Mouse (Mus musculus) intestine, postnatal 0 days (tissue): Measurements from ENCODE around the gene Crybb2. TPM values are rescaled to one million over a fixed set of nuclear protein-coding genes. Genes with fewer than 3 reads are reported as not detected.

Experiments
- ATAC-seq: fragments of 200-750 bp; cut with Nextera tagmentation; 2 replicates; pipeline ENCODE4 v1.8.0; 2017; ENCODE audit warnings: mild to moderate bottlenecking, moderate TSS enrichment, moderate library complexity
- H3K27ac ChIP-seq: fragments of 300-500 bp; sonication (generic); 2 replicates; pipeline ENCODE4 v1.5.1; 2014; ENCODE audit warnings: mild to moderate bottlenecking, low read depth, low read length, moderate library complexity
- H3K27me3 ChIP-seq: fragments of 300-500 bp; sonication (generic); replicated peaks from 2 replicates; pipeline ENCODE4 v1.6.1; 2014; ENCODE audit warnings: low read length, mixed read lengths; ENCODE audit not compliant: control insufficient read depth, insufficient read depth
- H3K36me3 ChIP-seq: fragments of 300-500 bp; sonication (generic); 2 replicates; pipeline ENCODE4 v1.6.1; 2014; ENCODE audit warnings: mild to moderate bottlenecking, moderate library complexity; ENCODE audit not compliant: control insufficient read depth, insufficient read depth
- H3K4me1 ChIP-seq: fragments of 300-500 bp; sonication (generic); replicated peaks from 2 replicates; pipeline ENCODE4 v1.6.1; 2014; ENCODE audit warnings: antibody characterized with exemption, low read length, mixed read lengths; ENCODE audit not compliant: control insufficient read depth, insufficient read depth
- H3K4me2 ChIP-seq: fragments of 300-500 bp; sonication (generic); replicated peaks from 2 replicates; pipeline ENCODE4 v1.6.1; 2014; ENCODE audit warnings: low read depth, mild to moderate bottlenecking, moderate library complexity
- H3K4me3 ChIP-seq: fragments of 300-500 bp; sonication (generic); 2 replicates; pipeline ENCODE4 v1.5.1; 2014; ENCODE audit warnings: low read depth, low read length
- H3K9ac ChIP-seq: fragments of 300-500 bp; sonication (generic); 2 replicates; pipeline ENCODE4 v1.6.1; 2014; ENCODE audit warnings: mild to moderate bottlenecking, low read depth, low read length
- H3K9me3 ChIP-seq: fragments of 300-500 bp; sonication (generic); 2 replicates; pipeline ENCODE4 v1.6.1; 2016; ENCODE audit warnings: mixed run types; ENCODE audit not compliant: control insufficient read depth
- CTCF ChIP-seq: sonication (generic); IDR thresholded peaks from 2 replicates; pipeline ENCODE4 v1.5.1; 2016; ENCODE audit warnings: low read depth, mild to moderate bottlenecking, control low read depth, antibody characterized with exemption, moderate library complexity
- WGBS: fragments of 180-500 bp; shearing (Covaris S2); extraction: QIAGEN DNeasy Blood & Tissue Kit; methylation state at CpG from one replicate; pipeline ENCODE4 v1.1.7; 2014; 5-methylcytosine and 5-hydroxymethylcytosine counted together
- polyA plus RNA-seq: library from polyadenylated mRNA; unstranded; fragments of >200 nt; fragmentation: Nextera tagmentation; extraction: Ambion mirVana; gene quantifications from 2 replicates; pipeline ENCODE4 v1.2.1, GENCODE M21; 2015

Crybb2 gene
- polyA plus RNA-seq, 1 experiment from 2014 or later: not detected

GRCm38 (mm10) chr5:113086439-113086838 lies 16.5 kb upstream of the Crybb2 start:
- H3K27ac ChIP-seq: no peak overlapping the region

DNA sequence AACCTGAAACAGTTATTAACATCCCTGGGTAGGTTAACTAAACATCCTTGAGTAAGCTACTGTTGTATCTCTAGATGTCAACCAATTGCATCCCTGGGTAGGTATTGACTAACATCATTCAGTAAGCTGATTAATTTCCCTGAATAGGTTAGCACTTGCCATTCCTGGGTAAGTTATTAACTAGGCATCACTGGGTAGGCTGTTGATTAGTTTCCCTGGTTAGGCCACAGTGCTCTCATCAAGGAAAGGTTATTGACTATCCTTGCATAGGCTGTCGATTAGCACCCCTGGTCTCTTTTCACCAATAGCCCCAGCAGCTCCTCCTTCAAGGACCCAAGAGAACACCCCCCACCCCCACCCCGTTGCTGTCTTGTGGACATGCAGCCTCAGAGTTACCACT lies 16.0 kb upstream of the Crybb2 start:
- no peaks in the 10 kb centered on the region for H3K27me3 ChIP-seq
- H3K27ac ChIP-seq: no peak overlapping the region
- no peak for ATAC-seq
- TF ChIP-seq CTCF: no peak
- no peaks in the 10 kb centered on the region for H3K4me1 ChIP-seq
- H3K36me3 ChIP-seq: peaks cover 25% of the 10 kb centered on the region
- H3K4me2 ChIP-seq: no peak overlapping the region
- no peak overlapping the region for H3K9ac ChIP-seq
- WGBS: 54% methylated on average over 2 of the region's 2 CpGs
- H3K9me3 ChIP-seq: no peaks in the 10 kb centered on the region
- H3K4me3 ChIP-seq: no peak overlapping the region

More at GRCm38 (mm10) chr5:113086439-113086838, 16.5 kb upstream of the Crybb2 start:
- Histone ChIP-seq H3K4me2 (no peak overlapping the region), H3K4me1 (no peaks in the 10 kb centered on the region), H3K27me3 (no peaks in the 10 kb centered on the region), H3K36me3 (peaks cover 29% of the 10 kb centered on the region), H3K9ac (no peak overlapping the region), H3K9me3 (no peaks in the 10 kb centered on the region), H3K4me3 (no peak overlapping the region)
- TF ChIP-seq CTCF: no peak
- no peak for ATAC-seq
- WGBS: 78% methylated on average over 12 of the region's 12 CpGs

DNA sequence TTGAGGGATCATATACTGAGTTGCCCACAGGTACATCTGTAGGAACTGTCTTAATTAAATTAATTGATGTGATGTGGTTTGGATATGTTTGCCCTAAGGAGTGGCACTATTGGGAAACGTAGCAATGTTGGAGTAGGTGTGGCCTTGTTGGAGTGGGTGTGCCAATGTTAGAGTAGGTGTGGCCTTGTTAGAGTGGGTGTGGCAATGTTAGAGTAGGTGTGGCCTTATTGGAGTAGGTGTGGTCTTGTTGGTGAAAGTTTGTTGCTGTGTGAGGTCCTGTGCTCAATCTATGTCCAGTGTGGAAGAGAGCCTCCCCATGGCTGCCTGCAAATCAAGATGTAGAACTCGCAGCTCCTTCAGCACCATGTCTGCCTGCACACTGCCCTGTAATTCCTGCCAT lies 14.4 kb upstream of the Crybb2 start:
- TF ChIP-seq CTCF: no peak
- Histone ChIP-seq H3K27me3 (no peaks in the 10 kb centered on the region), H3K4me3 (no peak overlapping the region), H3K9ac (no peak overlapping the region), H3K9me3 (no peaks in the 10 kb centered on the region), H3K27ac (no peak overlapping the region), H3K4me1 (no peaks in the 10 kb centered on the region), H3K36me3 (peaks cover 10% of the 10 kb centered on the region), H3K4me2 (no peak overlapping the region)
- 65% methylated on average over 2 of the region's 2 CpGs for WGBS
- ATAC-seq: 0 out of 2 replicates have a peak, but pooled peaks have one; percentile 17

GRCm38 (mm10) chr5:113082356-113083168 lies 12.6 kb upstream of the Crybb2 start:
- Histone ChIP-seq H3K4me3 (no peak overlapping the region), H3K4me1 (no peaks in the 10 kb centered on the region), H3K36me3 (no peaks in the 10 kb centered on the region), H3K27me3 (no peaks in the 10 kb centered on the region), H3K27ac (no peak overlapping the region), H3K4me2 (no peak overlapping the region), H3K9me3 (no peaks in the 10 kb centered on the region), H3K9ac (no peak overlapping the region)
- TF ChIP-seq CTCF: no peak
- 46% methylated on average over 19 of the region's 19 CpGs for WGBS
- ATAC-seq: peak; percentile 20; the same call in 1 of the 2 replicates

- TF ChIP-seq CTCF: no peak
- Histone ChIP-seq H3K27ac (no peak within 1 kb of the TSS), H3K9me3 (no peaks in the 10 kb centered on the region), H3K4me2 (no peak within 1 kb of the TSS), H3K27me3 (no peaks in the 10 kb centered on the region), H3K9ac (no peak within 1 kb of the TSS), H3K4me3 (no peak within 1 kb of the TSS), H3K36me3 (no peaks in the 10 kb centered on the region), H3K4me1 (no peaks in the 10 kb centered on the region)
- ATAC-seq: no peak
- WGBS: 69% methylated on average over 8 of the region's 8 CpGs
Observed at GRCm38 (mm10) chr5:113081439-113081838, 11.5 kb upstream of the Crybb2 start, which contains the start of gene Crybb3. Crybb3 (minus strand) TSS chr5:113081584.

DNA sequence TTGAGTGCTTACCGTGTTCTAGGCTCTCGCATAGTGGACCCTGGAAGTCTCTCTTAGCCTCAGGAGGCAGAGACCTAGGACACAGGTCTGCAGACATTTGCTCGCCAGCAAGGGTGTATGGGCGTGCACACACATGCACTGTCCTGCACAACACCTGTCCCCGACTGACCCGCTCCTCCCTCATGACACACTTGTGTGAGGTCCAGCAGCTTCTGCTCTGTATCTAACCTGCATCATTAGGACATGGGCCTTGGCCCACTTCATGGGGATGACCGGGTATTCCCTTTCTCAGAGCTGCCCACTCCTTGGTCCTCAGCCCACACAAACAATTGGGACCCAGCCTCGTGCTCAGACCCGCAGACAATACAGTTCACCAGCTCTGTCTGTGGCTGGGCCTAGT lies 11.1 kb upstream of the Crybb2 start:
- ATAC-seq: no peak
- Histone ChIP-seq H3K9ac (no peak overlapping the region), H3K9me3 (no peaks in the 10 kb centered on the region), H3K36me3 (no peaks in the 10 kb centered on the region), H3K27me3 (no peaks in the 10 kb centered on the region), H3K27ac (no peak overlapping the region), H3K4me3 (no peak overlapping the region), H3K4me2 (no peak overlapping the region), H3K4me1 (no peaks in the 10 kb centered on the region)
- TF ChIP-seq CTCF: no peak
- WGBS: 87% methylated on average over 9 of the region's 9 CpGs
